Mouse (Mus musculus) urinary bladder, postnatal 14 days (tissue): ENCODE results near the gene Tmed6.
"Not testable (repeated sequence)": the region's sequence is repeated elsewhere in the genome, so short reads cannot be mapped to it uniquely, and the experiment has no call there.

Source experiments
- DNase-seq: peaks from one replicate; pipeline ENCODE4 v3.0.0; 2021; ENCODE audit warnings: low spot score

Gene Tmed6

GRCm38 (mm10) chr8:107074128-107074527 lies 8.7 kb upstream of the Tmed6 start:
- DNase-seq, result no peak

GRCm38 (mm10) chr8:107073706-107074105 lies 8.3 kb upstream of the Tmed6 start:
- no peak for DNase-seq

DNA sequence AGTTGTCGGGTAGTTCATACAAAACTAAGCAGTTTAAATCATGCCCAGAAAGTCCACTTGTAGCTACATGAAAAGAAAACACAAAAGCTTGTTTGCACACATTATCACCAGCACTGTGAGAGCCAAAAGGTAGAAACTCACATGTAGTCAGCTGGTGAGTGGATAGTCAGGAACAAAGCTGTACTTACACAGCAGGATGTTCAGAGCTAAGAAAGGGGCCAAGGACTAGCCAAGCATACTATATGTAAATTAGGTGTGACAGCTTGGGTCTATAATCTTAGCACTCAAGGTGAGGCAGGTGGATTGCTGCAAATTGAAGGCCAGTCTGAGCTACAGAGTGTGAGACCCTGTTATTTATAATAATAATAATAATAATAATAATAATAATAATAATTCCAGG lies 2.8 kb downstream of the Tmed6 start:
- DNase-seq, result no peak

GRCm38 (mm10) chr8:107056973-107057369 lies 8.5 kb downstream of the Tmed6 start:
- peak; percentile 22 for DNase-seq

GRCm38 (mm10) chr8:107056076-107056972 lies 9.1 kb downstream of the Tmed6 start, which contains the start of the genes Cog8 and Nip7:
Gene Cog8, minus strand, starts transcription at chr8:107056689.
Gene Nip7, plus strand, starts transcription at chr8:107056877.
- DNase-seq, result peak; percentile 96

GRCm38 (mm10) chr8:107052046-107052445 lies 13.4 kb downstream of the Tmed6 start:
- no peak for DNase-seq

DNA sequence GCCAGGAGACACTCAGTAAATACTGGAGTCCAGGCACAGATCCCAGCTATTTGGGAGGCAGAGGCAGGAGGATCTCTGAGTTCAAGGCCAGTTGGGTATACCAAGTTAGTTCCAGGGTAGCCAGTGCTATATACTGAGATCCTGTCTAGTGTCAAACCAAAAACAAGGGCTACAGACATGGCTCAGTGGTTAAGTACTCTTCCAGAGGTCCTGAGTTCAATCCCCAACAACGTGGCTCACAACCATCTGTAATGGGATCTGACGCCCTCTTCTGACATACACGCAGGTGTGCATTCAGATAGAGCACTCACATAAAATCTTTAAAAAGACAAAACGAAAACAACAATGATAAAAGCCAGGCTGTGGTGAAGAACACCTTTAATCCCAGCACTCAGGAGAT lies 16.0 kb downstream of the Tmed6 start:
- DNase-seq, result no peak

GRCm38 (mm10) chr8:107048061-107048941 lies 17.1 kb downstream of the Tmed6 start, which contains the start of gene Pdf:
Gene Pdf, minus strand, starts transcription at chr8:107048614.
- DNase-seq, result peak; percentile 81

DNA sequence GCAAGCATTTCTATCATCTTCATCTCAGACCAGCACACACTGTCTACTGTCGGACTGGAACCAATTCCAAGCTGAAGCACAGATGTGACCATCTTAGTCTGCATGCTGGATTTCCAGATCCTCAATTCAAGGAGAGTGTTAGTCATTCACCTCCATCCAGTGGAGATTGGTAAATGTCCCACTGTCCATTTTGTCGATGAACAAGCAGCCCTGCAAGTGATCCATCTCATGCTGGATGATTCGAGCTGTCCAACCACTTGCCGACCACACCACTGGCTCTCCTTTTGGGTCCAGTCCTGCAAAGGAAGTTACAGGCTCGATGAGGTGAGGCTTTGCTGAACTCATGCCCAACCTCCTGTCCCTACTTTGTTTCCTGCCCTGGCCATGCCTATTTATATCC lies 18.5 kb downstream of the Tmed6 start:
- DNase-seq, result no peak

DNA sequence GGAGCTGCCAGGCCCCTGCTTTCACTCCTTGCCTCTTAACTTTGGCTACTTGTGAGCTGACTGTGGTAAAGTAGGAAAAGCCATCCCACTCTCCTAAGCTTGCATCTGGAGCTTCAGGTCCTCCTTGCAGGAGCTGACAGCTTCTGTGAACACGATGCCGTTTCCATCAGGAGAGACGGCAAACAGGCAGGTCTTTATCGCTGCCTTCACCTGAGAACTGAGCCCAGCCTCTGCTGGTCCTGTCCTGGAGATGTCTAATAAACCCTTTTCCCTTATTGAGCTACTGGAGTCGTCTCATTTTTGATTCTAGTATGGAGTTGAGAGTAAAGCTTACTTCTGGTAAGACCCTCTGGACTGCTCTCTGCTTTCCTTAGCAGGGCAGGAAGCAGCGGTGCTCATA lies 20.0 kb downstream of the Tmed6 start:
- no peak for DNase-seq

GRCm38 (mm10) chr8:107040632-107041031 lies 24.8 kb downstream of the Tmed6 start:
- no peak for DNase-seq

- DNase-seq, result no peak
Measured at GRCm38 (mm10) chr8:107036626-107037025, 28.8 kb downstream of the Tmed6 start.

GRCm38 (mm10) chr8:107035641-107036040 lies 29.8 kb downstream of the Tmed6 start:
- DNase-seq, result no peak

DNA sequence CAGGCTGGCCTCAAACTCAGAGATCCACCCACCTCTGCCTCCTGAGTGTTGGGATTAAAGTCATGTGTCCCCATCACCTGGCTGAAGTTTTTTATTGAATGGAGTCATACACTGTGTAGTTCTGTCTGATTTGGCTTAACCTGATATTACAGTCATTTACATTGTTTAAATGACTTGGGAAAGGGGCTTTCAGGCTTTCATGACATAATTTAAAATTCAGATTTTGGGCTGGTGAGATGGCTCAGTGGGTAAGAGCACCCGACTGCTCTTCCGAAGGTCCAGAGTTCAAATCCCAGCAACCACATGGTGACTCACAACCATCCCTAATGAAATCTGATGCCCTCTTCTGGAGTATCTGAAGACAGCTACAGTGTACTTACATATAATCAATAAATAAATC lies 31.8 kb downstream of the Tmed6 start:
- not testable (repeated sequence) for DNase-seq

DNA sequence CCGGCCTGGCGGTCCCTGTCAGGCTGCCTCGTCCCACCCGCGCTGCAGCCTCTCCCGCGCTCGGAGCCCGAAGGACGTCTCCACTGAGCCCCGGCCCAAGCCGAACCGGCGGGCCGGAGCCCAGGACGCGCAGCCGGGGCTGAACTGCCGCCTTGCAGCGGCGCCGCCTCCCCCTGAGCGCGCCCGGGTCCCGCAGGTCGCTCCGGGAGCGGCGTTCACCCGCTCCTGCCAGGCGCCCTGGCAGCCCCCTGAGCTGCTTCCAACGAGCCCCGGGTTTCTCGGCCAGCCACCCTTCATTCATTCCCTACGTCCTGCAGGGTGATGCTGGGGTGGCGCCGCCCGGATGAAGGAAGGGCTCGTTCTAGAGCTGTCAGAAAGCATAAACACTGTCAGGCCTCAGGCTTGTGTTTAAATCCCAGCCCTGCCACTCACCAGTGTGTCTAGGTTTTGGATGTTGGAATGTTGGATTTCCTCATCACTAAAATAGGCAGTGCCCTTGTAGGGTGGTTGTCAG lies 33.8 kb downstream of the Tmed6 start:
- no peak for DNase-seq

GRCm38 (mm10) chr8:107030650-107031576 lies 34.5 kb downstream of the Tmed6 start, which contains the start of gene Vps4a:
Gene Vps4a, plus strand, starts transcription at chr8:107031222.
- peak; percentile 97 for DNase-seq

- no peak for DNase-seq
Measured at GRCm38 (mm10) chr8:107030058-107030457, 35.4 kb downstream of the Tmed6 start.

GRCm38 (mm10) chr8:107029310-107029709 lies 36.1 kb downstream of the Tmed6 start:
- no peak for DNase-seq

GRCm38 (mm10) chr8:107023479-107023878 lies 42.0 kb downstream of the Tmed6 start:
- DNase-seq, result no peak

DNA sequence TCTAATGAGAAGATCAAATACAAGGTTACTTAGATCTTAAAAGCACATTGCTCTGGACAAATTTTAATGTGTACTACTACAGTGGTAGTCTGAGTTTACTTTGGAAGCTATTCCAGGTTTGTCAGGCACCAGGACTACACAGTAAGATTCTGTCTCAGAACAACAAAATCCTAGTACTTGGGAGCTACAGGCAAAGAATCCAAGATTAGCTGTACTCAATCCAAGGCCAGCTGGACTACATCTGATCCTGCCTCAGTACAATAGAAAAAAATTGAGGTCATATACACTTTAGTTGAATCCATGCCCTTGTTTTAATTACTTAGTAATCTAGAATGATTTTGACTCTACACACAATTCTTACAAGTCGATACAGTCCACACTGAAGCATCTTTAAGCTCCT lies 50.5 kb downstream of the Tmed6 start:
- no peak for DNase-seq

- DNase-seq, result no peak
Measured at GRCm38 (mm10) chr8:107012666-107013065, 52.8 kb downstream of the Tmed6 start.
